Mouse (Mus musculus) layer of hippocampus, adult 11-12 months (tissue): ENCODE measurements at regions not wholly inside any gene's neighbourhood (a gene's known extent, or its start where the extent isn't known, plus 50 kb on each side); places are given as distances from the start of the nearest gene placed in this dataset.

Source experiments
- DNase-seq: peaks from one replicate; pipeline ENCODE4 v3.0.0; 2022; ENCODE audit warnings: low spot score

DNA sequence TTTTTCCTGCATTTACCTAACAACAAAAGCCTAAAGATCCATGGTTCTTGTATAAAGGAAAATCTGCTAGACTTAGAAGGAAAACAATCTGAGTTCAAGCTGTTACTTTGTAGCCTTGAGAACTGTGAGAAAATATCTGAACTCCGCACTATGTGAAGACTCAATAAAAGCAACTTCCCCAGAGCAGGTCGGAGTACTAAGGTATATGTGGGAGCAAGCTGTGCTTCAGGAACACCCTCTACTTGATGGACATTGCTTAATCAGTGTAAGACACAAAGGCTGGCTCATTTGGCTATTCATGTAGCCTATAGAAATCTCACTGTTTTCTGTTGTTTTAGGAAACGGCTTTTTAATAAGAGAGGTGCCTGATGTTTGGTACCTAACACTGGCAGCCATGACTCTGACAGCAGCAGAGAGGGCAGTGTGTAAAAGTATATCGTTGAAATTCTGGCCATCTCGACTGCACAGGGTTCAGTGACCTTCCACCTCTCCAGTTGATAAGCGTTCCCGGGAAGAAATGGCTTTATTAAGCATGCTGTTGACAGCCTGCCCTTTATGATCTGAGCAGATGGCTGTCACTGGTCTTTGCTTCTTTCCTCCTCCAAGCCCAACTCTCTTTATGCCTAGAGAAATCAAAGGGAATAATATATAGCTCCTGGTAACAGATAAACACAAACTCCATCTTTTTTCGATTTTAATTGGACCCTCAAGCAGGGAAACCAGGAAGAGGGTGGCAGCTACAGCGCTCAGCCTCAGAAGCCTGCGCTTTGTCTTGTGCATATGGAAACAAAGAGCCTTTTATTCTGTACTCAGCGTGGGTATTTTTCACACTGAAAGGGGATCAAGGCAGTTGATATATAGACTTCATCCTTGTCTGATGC lies 443.7 kb upstream of the Sel1l start:
- no peak for DNase-seq

DNA sequence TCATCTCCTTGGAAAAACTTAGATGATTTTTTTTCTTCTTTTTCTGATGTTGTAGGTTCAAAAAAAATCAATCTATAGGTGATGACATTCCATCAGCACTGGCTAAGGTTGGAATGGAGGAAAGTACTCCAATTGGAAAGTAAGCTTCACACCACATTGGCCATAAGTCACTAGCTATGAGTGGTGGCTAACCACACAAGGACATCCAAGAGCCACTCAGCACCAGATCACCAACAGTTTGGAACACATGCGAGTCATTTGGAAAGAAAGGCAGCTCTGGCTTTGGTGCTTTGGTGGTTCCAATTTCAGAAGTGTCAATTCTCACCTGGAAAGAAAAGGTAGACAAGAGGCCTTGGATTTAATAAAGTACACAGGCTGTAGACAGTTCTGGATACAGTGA lies 442.5 kb upstream of the Sel1l start:
- no peak for DNase-seq

- DNase-seq, result no peak
Measured at GRCm38 (mm10) chr12:92285511-92285910, 436.6 kb upstream of the Sel1l start.

DNA sequence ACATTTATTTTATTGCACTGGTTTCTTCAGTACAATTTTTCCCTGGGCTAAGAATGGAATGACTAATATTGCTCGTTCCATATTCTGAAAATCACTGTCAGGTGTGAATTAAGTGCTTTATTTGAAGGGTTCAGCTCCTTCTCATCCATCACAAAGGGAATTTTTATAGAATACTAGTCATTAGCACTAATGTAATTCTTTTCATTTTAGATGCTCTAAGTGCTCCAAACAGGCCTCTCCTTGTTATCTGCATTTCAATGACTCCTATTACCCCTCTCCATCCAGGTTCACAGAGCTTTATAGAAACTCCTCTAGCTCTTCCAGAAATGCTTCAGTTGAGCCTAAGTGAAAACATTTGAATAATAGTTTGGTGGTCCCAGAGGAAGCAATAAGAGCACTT lies 431.5 kb upstream of the Sel1l start:
- DNase-seq, result no peak

DNA sequence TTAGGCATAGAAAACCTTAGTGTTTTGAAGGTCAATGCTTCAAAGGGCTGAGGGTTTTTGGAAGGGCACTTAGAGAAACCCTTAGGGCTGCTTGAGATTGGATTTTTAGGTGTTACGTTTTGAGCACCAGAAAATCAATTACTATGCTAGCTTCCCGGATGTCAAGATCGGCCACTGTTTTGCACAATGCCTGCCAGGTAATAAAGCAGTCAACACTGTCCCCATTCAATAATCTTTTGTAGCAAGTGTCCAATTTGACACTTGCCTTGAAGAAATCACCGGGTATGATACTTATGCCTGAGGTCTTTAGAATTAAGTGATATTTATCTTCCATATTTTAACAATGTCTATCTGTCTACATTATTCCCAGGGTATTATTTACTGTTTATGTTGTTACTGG lies 403.0 kb upstream of the Sel1l start:
- DNase-seq, result no peak

- peak; percentile 3 for DNase-seq
Measured at GRCm38 (mm10) chr12:92246790-92247451, 398.0 kb upstream of the Sel1l start.

DNA sequence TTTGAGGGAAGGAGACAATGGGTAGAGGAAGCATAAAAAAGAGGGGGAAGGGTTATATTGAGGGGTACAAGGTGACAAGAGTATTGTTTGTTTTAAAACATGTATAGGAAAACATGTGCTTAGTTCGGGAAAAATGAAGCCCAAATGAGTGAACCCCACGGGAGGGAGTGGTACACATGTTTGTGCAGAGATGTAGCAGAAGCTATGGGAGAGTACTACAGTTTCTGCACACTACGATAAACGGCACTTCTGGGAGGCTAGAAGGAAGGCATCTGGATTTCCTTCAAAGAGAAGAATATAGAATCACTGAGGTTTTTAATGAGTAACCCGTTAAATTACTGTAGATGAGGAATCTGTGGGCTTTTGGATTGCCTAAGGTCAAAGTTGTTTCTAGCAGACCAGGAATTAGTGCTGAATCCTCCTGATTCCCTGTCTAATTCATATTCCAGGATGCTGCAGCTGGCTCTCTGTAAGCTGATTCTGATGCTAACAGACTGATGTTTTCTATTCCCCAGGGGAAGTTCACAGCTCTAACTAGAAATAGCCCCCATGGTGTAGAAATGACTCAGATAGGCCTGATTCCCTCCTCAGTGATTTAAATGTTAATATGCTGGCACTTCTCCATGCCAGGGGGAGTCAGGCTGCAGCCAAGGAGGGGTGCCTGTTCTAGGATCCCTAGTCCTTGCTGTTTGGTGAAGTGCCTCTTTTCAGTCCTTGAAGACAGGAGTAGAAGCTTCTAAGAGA lies 391.2 kb upstream of the Sel1l start:
- DNase-seq, result no peak

DNA sequence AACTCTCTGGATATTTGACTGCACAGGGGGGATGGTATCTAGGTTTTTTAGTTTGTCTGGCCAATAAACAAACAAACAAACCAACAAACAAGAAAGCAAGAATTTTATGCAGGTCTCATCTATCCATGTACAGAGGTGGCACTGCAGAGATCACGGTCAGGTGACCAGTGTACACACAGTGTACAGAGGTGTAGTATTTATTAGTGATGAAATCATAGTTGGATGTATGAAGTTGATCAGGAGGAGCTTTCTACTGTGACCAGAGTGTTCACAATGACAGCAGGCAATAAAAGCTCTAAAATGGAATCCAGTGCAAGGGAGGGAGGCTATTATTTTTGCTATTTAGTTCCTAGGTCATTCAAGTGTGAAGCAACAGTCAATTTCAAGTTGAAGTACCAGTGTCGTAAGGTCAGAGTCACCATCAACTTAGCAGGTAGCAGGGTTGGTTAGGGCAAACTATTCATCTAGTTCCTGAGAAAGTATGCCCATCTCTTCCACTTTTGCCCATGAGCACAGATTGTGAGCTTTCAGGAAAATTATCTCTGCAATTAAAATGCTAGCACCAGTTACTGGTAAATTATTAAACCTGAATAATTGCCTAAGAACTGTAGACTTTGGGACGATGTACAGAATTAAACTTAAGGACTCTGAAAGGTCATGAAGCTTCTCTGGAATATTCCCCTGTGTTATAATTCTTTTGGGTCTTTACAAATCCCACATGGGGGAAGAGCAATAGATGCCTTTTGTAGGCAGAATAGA lies 384.9 kb upstream of the Sel1l start:
- no peak for DNase-seq

DNA sequence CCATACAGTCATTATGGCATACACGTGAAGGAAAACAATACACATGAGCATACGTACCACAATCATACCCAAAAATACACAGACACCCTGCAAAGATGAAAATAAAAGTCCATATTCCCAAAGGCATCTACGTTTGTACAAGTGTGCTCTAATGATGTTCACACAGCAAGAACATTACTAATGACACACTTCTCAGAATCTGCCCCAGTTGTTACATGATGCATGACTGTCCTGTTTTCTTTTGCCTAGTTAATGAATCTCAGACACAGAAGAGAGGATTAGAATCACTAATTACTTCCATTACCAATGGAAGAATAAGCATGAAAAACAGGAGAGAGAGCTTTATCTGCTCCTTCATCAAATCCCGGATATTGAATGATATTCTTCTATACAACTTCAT lies 379.6 kb upstream of the Sel1l start:
- DNase-seq, result no peak

DNA sequence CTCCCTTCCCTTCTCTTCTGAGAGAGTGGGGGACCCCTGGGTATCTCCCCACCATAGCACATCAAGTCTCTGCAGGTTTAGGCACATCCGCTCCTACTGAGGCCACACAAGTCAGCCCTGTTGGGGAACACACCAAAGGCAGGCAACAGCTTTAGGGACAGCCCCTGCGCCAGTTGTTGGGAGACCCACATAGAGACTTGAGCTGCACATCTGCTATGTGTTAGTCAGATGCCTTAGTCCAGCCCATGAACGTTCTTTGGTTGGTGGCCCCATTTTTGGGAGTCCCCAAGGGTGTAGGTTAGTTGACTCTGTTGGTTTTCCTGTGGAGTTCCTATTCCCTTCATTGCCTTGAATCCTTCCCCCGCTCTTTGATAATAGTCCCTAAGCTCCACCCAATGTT lies 354.4 kb upstream of the Sel1l start:
- no peak for DNase-seq

- no peak for DNase-seq
Measured at GRCm38 (mm10) chr12:92200602-92201001, 351.6 kb upstream of the Sel1l start.

- DNase-seq, result no peak
Measured at GRCm38 (mm10) chr12:92198738-92199477, 350.0 kb upstream of the Sel1l start.

DNA sequence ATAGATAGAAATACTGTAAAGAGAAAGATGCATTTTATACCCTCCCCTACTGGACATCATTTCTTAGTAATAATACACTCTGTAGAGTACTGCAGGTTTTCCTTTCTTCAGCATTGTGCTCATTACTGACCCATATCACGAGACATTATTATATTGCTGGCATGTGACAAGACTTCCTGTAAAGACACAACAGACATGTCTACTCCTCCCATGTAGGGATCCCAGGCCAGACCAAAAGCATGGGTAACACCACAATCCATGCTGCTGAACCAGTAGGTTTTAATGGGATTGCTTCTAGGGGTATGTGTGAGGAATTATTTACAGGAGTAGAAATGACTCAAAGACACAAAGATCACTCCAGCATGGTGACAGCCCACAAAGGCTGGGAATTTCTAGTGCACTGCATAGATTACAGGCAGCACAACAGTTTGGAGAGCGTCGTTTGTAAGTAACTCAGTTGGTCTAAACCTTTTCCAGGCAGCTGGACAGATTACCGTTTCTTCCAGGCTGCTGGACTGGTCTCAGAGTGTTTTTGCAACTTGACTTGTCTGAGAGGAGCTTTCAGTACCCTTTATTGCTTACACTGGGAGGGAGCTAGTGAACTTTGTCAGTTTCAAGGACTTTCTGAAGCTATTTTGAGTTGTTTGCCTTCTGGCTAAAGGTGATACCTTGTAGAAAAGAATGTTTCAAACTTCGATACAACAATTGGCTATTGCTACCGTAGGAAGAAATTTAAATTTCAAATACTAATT lies 345.2 kb upstream of the Sel1l start:
- no peak for DNase-seq

DNA sequence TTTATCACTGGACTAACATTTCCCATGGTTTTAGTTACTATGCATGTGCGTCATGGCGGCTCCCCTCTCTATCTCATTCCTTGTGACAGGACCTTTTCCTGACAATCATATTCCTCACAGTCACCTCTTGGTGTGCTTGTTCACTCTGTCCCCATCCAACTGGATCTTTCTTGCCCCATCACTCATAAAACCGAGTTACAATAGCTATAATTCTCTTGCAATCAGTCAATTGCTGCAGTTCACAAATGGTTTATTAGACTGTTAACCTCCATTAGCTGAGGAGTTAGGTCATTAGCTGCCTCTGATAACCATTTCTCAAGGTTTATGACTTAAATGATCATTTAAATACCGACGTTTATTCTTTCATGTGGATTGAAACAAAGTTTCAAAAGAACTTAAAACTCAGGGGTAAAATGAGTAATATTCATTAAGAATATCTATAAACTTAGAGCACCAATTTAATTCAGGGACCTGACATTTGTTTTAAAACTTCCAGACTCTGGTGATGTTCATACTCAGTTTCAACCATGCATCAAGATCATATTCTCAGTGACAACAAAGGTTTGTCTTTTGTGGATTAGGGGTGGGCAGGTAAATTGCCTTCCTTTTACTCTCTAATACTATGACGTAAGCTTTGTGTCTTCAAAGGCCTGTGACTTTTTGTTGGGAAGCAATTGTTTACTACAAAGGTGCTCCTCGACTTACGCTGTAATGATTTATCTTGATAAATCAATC lies 344.4 kb upstream of the Sel1l start:
- DNase-seq, result no peak

DNA sequence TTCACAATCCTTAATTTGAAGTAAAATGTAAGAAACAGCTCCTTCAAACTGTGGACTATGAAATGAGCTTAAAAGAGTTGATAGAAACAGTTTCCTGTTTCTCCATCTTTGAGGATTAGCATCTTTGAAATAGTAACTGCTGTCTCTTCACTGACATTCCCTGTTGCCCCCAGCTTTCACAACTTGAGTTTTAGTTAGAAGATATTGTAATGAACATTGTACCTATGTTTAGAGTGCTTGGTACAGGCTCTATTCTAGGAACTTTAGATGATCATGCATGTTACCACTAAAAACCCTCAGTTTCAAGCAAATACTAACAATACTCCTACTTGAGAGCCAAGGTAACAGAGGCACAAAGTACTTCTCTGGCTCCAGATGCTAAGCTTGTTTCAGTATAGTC lies 340.1 kb upstream of the Sel1l start:
- DNase-seq, result no peak

- DNase-seq, result no peak
Measured at GRCm38 (mm10) chr12:92187133-92187482, 338.2 kb upstream of the Sel1l start.

- DNase-seq, result no peak
Measured at GRCm38 (mm10) chr12:92186448-92187132, 337.6 kb upstream of the Sel1l start.

- DNase-seq, result no peak
Measured at GRCm38 (mm10) chr12:92179292-92179691, 330.3 kb upstream of the Sel1l start.

- no peak for DNase-seq
Measured at GRCm38 (mm10) chr12:92156726-92157125, 307.8 kb upstream of the Sel1l start.

DNA sequence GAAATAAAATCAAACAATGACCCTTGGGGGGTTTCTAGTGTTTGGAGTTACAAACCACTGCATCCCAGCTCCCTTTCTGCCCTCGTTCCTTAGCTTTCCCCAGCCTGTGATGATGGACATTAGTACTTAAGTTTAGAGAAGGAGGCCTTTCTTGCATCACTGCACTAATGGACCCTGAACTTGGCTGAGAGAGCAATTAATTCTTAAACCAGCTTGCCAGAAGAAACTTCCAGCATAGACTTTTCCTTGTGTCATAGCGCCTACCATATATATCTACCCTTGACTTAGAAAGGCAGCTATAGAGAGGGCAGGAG lies 303.9 kb upstream of the Sel1l start:
- no peak for DNase-seq
